Mouse (Mus musculus): ENCODE measurements around the gene Tmem129. TPM values are rescaled to one million over a fixed set of nuclear protein-coding genes. Genes with fewer than 3 reads are reported as not detected.
A peak's percentile ranks its signal among the peaks of the same experiment; 100 is the strongest.

Gene Tmem129
- polyA plus RNA-seq, 1 experiment from 2014 or later, result 45.8 TPM

DNA sequence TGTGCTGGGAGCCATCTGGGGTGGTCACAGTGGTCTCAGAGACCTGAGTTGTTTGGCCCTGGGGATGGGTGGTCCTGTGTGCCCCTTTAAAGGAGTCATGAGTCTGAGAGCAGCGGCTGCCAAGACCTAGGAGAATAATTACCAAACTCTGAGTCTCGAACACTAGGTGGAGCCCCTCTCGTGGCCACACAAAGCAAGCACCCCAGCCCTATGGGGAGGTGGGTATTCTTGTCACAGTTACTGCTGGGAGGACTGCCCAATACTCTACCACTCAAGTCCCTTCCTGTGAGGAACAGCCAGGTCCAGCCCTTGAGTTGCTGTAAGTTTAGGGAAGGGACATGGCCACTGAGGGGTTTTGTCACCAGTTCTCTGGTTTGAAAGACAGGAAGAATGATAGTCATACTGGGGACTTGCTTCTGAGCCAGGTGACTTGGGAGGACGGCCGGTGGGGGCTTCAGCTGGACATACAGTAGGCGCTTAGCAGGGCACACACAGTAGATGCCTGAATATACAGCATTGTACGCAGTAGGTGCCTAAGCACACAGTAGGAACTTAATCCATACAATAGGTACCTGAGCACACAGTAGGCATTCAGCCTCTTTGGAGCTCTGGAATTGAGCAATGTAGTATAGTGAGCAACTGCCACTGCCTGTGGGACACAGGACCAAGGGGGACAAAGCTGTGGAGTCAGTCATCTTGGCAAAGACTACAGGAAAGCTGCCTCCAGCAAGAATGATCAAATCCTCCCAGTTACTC, 25.9 kb upstream of the Tmem129 start:
- no peak overlapping the region for H3K4me2 ChIP-seq
- 49% methylated on average over 7 of the region's 7 CpGs for WGBS
- no peak for ATAC-seq (ENCODE audit: insufficient number of reproducible peaks, low FRiP score, low TSS enrichment, low read depth)
- peaks cover 28% of the 10 kb centered on the region for H3K4me1 ChIP-seq
- H3K9me3 ChIP-seq, result no peaks in the 10 kb centered on the region
- H3K9ac ChIP-seq, result no peak overlapping the region
- no peak overlapping the region for H3K27ac ChIP-seq
- H3K27me3 ChIP-seq, result no peaks in the 10 kb centered on the region
- no peak overlapping the region for H3K4me3 ChIP-seq
- no peaks in the 10 kb centered on the region for H3K36me3 ChIP-seq

GRCm38 (mm10) chr5:33682963-33683362, 24.7 kb upstream of the Tmem129 start:
- no peak overlapping the region for H3K4me2 ChIP-seq
- H3K4me1 ChIP-seq, result peaks cover 24% of the 10 kb centered on the region
- H3K36me3 ChIP-seq, result no peaks in the 10 kb centered on the region
- H3K27me3 ChIP-seq, result no peaks in the 10 kb centered on the region
- H3K4me3 ChIP-seq, result no peak overlapping the region
- ATAC-seq (ENCODE audit: insufficient number of reproducible peaks, low FRiP score, low TSS enrichment, low read depth), result no peak
- H3K9ac ChIP-seq, result no peak overlapping the region
- WGBS, result 80% methylated on average over 4 of the region's 4 CpGs
- no peaks in the 10 kb centered on the region for H3K9me3 ChIP-seq
- no peak overlapping the region for H3K27ac ChIP-seq

GRCm38 (mm10) chr5:33681611-33682388, 23.6 kb upstream of the Tmem129 start:
- no peak overlapping the region for H3K4me2 ChIP-seq
- no peaks in the 10 kb centered on the region for H3K9me3 ChIP-seq
- H3K27me3 ChIP-seq, result no peaks in the 10 kb centered on the region
- WGBS, result 71% methylated on average over 15 of the region's 15 CpGs
- H3K4me3 ChIP-seq, result no peak overlapping the region
- no peaks in the 10 kb centered on the region for H3K36me3 ChIP-seq
- peak overlapping the region; percentile 47 for H3K27ac ChIP-seq
- no peak overlapping the region for H3K9ac ChIP-seq
- peaks cover 24% of the 10 kb centered on the region for H3K4me1 ChIP-seq
- no peak for ATAC-seq (ENCODE audit: insufficient number of reproducible peaks, low FRiP score, low TSS enrichment, low read depth)

DNA sequence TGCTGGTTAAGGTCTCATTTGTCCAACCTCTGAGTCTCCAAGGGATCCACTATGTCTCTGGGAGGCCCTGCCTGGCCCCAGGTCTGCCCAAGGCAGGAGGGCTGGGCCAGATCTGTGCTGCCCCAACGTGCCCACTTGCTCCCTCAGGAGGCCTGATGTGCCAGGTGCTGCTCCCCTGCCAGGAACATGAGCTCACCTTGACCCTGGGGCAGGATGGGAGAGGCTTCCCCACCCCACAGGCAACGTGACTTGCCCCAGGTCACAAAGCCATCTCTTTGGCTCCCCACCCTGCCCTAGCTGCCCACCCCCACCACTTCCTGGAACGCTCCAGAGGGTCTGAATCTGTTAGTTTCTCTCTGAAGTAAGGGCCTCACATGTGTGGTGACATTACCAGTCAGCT, 22.8 kb upstream of the Tmem129 start:
- H3K4me2 ChIP-seq, result no peak overlapping the region
- H3K36me3 ChIP-seq, result no peaks in the 10 kb centered on the region
- H3K4me1 ChIP-seq, result peaks cover 24% of the 10 kb centered on the region
- WGBS, result 40% methylated on average over 3 of the region's 3 CpGs
- peak overlapping the region; percentile 47; the same call in 1 of the 2 replicates for H3K27ac ChIP-seq
- H3K27me3 ChIP-seq, result no peaks in the 10 kb centered on the region
- ATAC-seq (ENCODE audit: insufficient number of reproducible peaks, low FRiP score, low TSS enrichment, low read depth), result no peak
- no peaks in the 10 kb centered on the region for H3K9me3 ChIP-seq
- H3K4me3 ChIP-seq, result no peak overlapping the region
- no peak overlapping the region for H3K9ac ChIP-seq

DNA sequence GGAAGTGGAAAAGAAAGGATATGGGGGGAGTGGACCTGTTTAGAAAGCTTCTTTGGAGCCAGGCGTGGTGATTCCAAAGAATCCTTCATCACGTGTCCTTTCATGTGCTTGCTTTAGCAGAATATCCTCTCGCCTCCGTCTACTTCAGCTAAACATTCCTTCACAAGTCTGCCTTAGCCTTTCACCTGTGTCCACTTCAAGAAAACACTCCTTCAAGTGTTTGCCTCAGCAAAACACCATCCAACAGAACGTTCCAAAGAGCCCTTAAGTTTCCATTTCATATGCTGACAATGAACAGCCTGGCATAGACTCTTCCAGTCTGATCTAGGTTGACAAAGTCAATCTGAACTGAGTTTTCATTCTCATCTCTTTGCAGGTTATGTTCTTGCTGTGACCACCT, 20.0 kb upstream of the Tmem129 start:
- no peaks in the 10 kb centered on the region for H3K9me3 ChIP-seq
- H3K4me3 ChIP-seq, result no peak overlapping the region
- H3K36me3 ChIP-seq, result peaks cover 1% of the 10 kb centered on the region
- no peak for ATAC-seq (ENCODE audit: insufficient number of reproducible peaks, low FRiP score, low TSS enrichment, low read depth)
- H3K27ac ChIP-seq, result no peak overlapping the region
- no peak overlapping the region for H3K4me2 ChIP-seq
- peaks cover 11% of the 10 kb centered on the region for H3K4me1 ChIP-seq
- WGBS, result 77% methylated on average over 5 of the region's 5 CpGs
- no peaks in the 10 kb centered on the region for H3K27me3 ChIP-seq
- no peak overlapping the region for H3K9ac ChIP-seq

GRCm38 (mm10) chr5:33675964-33676363, 17.7 kb upstream of the Tmem129 start:
- H3K27ac ChIP-seq, result no peak overlapping the region
- WGBS, result 0% methylated on average over 1 of the region's 1 CpGs
- H3K27me3 ChIP-seq, result no peaks in the 10 kb centered on the region
- no peak for ATAC-seq (ENCODE audit: insufficient number of reproducible peaks, low FRiP score, low TSS enrichment, low read depth)
- no peak overlapping the region for H3K4me2 ChIP-seq
- H3K4me3 ChIP-seq, result no peak overlapping the region
- H3K9ac ChIP-seq, result no peak overlapping the region
- peaks cover 3% of the 10 kb centered on the region; the same call in 1 of the 2 replicates for H3K4me1 ChIP-seq
- no peaks in the 10 kb centered on the region for H3K9me3 ChIP-seq
- H3K36me3 ChIP-seq, result peaks cover 21% of the 10 kb centered on the region

- 74% methylated on average over 3 of the region's 3 CpGs for WGBS
- H3K4me2 ChIP-seq, result no peak overlapping the region
- H3K27me3 ChIP-seq, result no peaks in the 10 kb centered on the region
- no peaks in the 10 kb centered on the region for H3K9me3 ChIP-seq
- H3K9ac ChIP-seq, result no peak overlapping the region
- H3K4me3 ChIP-seq, result no peak overlapping the region
- no peaks in the 10 kb centered on the region for H3K4me1 ChIP-seq
- peak overlapping the region; percentile 59 for H3K27ac ChIP-seq
- peaks cover 35% of the 10 kb centered on the region for H3K36me3 ChIP-seq
- ATAC-seq (ENCODE audit: insufficient number of reproducible peaks, low FRiP score, low TSS enrichment, low read depth), result peak; percentile 65
Measured at GRCm38 (mm10) chr5:33674439-33674838, 16.2 kb upstream of the Tmem129 start.

DNA sequence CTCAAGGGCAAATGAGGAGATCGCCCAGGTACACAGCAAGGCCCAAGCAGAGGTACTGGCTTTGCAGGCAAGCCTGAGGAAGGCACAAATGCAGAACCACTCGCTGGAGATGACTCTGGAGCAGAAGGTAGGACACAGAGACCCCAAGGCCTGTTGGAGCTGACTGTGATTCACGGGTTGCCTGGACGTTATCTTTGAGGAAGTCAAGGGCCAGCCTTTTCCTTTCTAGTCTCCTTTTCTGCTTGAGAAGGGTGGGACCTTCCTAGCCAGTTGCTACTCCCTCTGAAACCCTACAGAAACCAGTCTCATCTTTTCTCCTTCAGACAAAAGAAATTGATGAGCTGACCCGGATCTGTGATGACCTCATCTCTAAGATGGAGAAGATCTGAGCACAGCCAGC, 13.4 kb upstream of the Tmem129 start:
- Histone ChIP-seq H3K9me3 (no peaks in the 10 kb centered on the region), H3K4me3 (no peak overlapping the region), H3K36me3 (peaks cover 61% of the 10 kb centered on the region), H3K4me1 (no peaks in the 10 kb centered on the region), H3K4me2 (no peak overlapping the region), H3K9ac (no peak overlapping the region), H3K27ac (no peak overlapping the region), H3K27me3 (no peaks in the 10 kb centered on the region)
- WGBS, result 82% methylated on average over 5 of the region's 5 CpGs
- ATAC-seq (ENCODE audit: insufficient number of reproducible peaks, low FRiP score, low TSS enrichment, low read depth), result no peak

DNA sequence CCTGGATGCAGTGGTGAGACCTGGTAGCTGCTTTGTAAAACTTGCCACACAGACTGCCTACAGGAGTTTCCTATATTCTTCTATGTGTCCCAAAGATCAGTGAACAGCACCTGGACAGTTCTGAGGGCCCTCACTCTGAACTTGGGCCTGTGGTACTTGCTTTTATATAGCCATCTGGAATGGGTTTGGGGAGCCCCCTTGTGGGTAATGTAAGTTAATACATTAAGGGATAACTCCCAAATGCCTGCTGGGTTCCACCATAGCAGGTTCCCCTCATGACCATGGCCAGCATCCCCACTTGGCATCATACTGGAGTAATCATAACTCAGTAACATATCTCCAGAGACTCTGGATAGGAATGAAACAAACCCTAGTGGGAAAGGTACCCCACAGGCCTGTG, 10.0 kb upstream of the Tmem129 start:
- H3K36me3 ChIP-seq, result peaks cover 81% of the 10 kb centered on the region
- no peak overlapping the region for H3K27ac ChIP-seq
- no peaks in the 10 kb centered on the region for H3K4me1 ChIP-seq
- no peak overlapping the region for H3K4me3 ChIP-seq
- H3K9me3 ChIP-seq, result no peaks in the 10 kb centered on the region
- H3K9ac ChIP-seq, result no peak overlapping the region
- no peak for ATAC-seq (ENCODE audit: insufficient number of reproducible peaks, low FRiP score, low TSS enrichment, low read depth)
- no peaks in the 10 kb centered on the region for H3K27me3 ChIP-seq
- no peak overlapping the region for H3K4me2 ChIP-seq

- Histone ChIP-seq H3K9me3 (no peaks in the 10 kb centered on the region), H3K4me1 (peaks cover 37% of the 10 kb centered on the region), H3K36me3 (peaks cover 35% of the 10 kb centered on the region), H3K4me3 (peak overlapping the region; percentile 71), H3K9ac (peak overlapping the region; percentile 60), H3K27ac (peak overlapping the region; percentile 97; the same call in 1 of the 2 replicates), H3K27me3 (no peaks in the 10 kb centered on the region), H3K4me2 (peak overlapping the region; percentile 78)
- under 1% methylated on average over 26 of the region's 26 CpGs for WGBS
- ATAC-seq (ENCODE audit: insufficient number of reproducible peaks, low FRiP score, low TSS enrichment, low read depth), result no peak
Measured at GRCm38 (mm10) chr5:33658664-33659050, 441 bp upstream of the Tmem129 start.

DNA sequence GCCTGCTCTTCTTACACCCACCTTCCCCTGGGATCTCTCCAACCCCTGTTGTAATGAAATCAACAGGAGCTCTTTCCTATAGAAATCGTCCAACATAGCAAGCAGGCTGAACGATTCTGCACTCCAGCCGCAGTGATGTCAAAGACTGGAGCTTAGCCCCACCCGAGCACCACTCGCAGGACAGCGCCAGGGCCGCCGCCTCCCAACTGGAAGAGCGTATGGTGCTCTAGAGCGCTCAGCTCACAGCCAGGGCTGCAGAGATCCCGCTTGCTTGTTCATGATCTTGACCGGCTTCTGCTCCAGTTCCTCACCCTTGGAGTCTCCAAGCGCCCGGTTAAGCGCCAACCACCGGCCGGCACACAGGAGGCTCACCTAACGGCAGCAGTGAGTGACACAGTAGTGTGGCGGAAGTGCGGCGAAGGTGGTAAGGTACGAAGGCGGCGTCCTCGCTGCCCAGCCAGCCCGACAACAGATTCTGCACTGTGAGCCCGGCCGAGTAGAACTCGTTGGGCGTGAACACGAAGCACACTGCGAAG, 897 bp downstream of the Tmem129 start:
- WGBS, result under 1% methylated on average over 32 of the region's 32 CpGs
- peak overlapping the region; percentile 71 for H3K4me3 ChIP-seq
- peaks cover 41% of the 10 kb centered on the region for H3K4me1 ChIP-seq
- no peaks in the 10 kb centered on the region for H3K9me3 ChIP-seq
- H3K36me3 ChIP-seq, result peaks cover 34% of the 10 kb centered on the region
- H3K27me3 ChIP-seq, result no peaks in the 10 kb centered on the region
- peak overlapping the region; percentile 56 for H3K9ac ChIP-seq
- H3K27ac ChIP-seq, result peak overlapping the region; percentile 97
- ATAC-seq (ENCODE audit: insufficient number of reproducible peaks, low FRiP score, low TSS enrichment, low read depth), result peak; percentile 15; the same call in 1 of the 2 replicates
- H3K4me2 ChIP-seq, result peak overlapping the region; percentile 84

- H3K4me1 ChIP-seq, result peaks cover 41% of the 10 kb centered on the region
- no peaks in the 10 kb centered on the region for H3K9me3 ChIP-seq
- peak overlapping the region; percentile 56 for H3K9ac ChIP-seq
- H3K4me3 ChIP-seq, result peak overlapping the region; percentile 71
- 33% methylated on average over 1 of the region's 1 CpGs for WGBS
- ATAC-seq (ENCODE audit: insufficient number of reproducible peaks, low FRiP score, low TSS enrichment, low read depth), result no peak
- H3K36me3 ChIP-seq, result peaks cover 34% of the 10 kb centered on the region
- peak overlapping the region; percentile 97 for H3K27ac ChIP-seq
- H3K27me3 ChIP-seq, result no peaks in the 10 kb centered on the region
- peak overlapping the region; percentile 84 for H3K4me2 ChIP-seq
Measured at GRCm38 (mm10) chr5:33656739-33657138, 1.5 kb downstream of the Tmem129 start.
